Mouse (Mus musculus) testis, adult 2 months (tissue): Measurements from ENCODE around the gene Rpl6. TPM values are rescaled to one million over a fixed set of nuclear protein-coding genes. Genes with fewer than 3 reads are reported as not detected.
"Not testable (repeated sequence)": the region's sequence is repeated elsewhere in the genome, so short reads cannot be mapped to it uniquely, and the experiment has no call there.

Experiments
- H3K27ac ChIP-seq: fragments of 200-500 bp; 2 replicates; pipeline ENCODE4 v1.5.1; 2012; ENCODE audit warnings: low read depth, low read length; ENCODE audit not compliant: control insufficient read depth, insufficient read depth
- H3K27me3 ChIP-seq: fragments of 200-500 bp; 2 replicates; pipeline ENCODE4 v1.6.1; 2012; ENCODE audit warnings: mild to moderate bottlenecking, low read length, moderate library complexity; ENCODE audit not compliant: control insufficient read depth, insufficient read depth
- H3K36me3 ChIP-seq: fragments of 200-500 bp; 2 replicates; pipeline ENCODE4 v1.6.1; 2012; ENCODE audit warnings: mild to moderate bottlenecking, low read length; ENCODE audit not compliant: control insufficient read depth, insufficient read depth
- H3K4me1 ChIP-seq: fragments of 200-500 bp; 2 replicates; pipeline ENCODE4 v1.6.1; 2012; ENCODE audit warnings: low read length; ENCODE audit not compliant: control insufficient read depth, insufficient read depth
- H3K4me3 ChIP-seq: fragments of 200-500 bp; 2 replicates; pipeline ENCODE4 v1.5.1; 2012; ENCODE audit warnings: low read depth, mild to moderate bottlenecking, low read length, moderate library complexity, mixed read lengths; ENCODE audit not compliant: control insufficient read depth
- CTCF ChIP-seq: fragments of 200-500 bp; IDR thresholded peaks from 2 replicates; pipeline ENCODE4 v1.5.1; 2012; ENCODE audit warnings: low read depth, mild to moderate bottlenecking, inconsistent platforms, low read length, moderate library complexity; ENCODE audit not compliant: control insufficient read depth, insufficient read depth, insufficient replicate concordance
- POLR2A ChIP-seq: fragments of 200-500 bp; IDR thresholded peaks from 2 replicates; pipeline ENCODE4 v1.6.1; 2012; ENCODE audit warnings: low read depth, mild to moderate bottlenecking, inconsistent platforms, low read length, moderate library complexity; ENCODE audit not compliant: control insufficient read depth
- polyA plus RNA-seq: library from polyadenylated mRNA; depleted of rRNA; stranded (reverse); fragments of >200 nt; gene quantifications from 2 replicates; pipeline ENCODE4 v1.2.3, GENCODE M21; 2012

Rpl6 gene
- polyA plus RNA-seq, 1 experiment = 84.3 TPM

DNA sequence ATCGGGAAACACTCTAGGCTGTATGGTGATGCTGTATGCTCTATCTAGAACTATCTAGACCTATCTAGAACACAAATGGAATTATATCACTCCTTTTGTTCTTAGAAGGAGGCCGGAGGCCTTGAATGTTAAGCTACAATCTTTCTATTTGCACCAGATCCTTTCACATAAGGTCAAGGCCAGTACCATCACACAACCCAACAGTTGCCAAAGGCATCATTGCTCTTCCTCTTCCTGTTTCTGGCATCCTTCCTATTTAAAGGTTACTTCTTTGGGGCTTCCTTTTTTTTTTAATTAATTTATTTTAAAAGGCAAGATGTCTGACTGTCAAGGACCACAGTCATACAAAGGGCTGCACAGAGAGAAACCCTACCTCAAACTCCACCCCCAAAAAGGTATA is 6.9 kb upstream of the Rpl6 start:
- Histone ChIP-seq H3K27ac (no peak overlapping the region), H3K4me1 (no peaks in the 10 kb centered on the region), H3K4me3 (no peak overlapping the region), H3K36me3 (no peaks in the 10 kb centered on the region), H3K27me3 (no peaks in the 10 kb centered on the region)
- TF ChIP-seq CTCF = no peak
- TF ChIP-seq POLR2A = no peak

DNA sequence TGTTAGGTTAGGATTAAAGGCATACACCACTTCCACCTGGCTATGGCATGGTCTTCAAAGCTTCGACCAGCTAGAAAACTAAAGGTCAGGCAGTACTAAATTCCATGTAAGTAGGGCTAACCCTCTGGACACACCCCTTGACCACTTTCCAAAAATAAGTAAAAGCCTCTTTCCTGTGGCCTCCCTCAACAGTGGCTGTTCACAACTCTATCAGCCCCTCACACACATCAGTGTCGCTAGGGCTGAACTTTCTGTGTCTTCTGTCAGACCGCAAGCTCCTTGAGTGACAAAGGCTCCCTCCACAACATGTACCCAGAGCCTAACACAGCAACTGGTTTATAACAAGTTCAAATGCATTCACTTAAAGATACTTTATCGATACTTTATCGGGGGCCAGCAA is 5.9 kb upstream of the Rpl6 start:
- TF ChIP-seq CTCF (no peak), POLR2A (no peak)
- Histone ChIP-seq H3K4me3 (no peak overlapping the region), H3K4me1 (no peaks in the 10 kb centered on the region), H3K36me3 (no peaks in the 10 kb centered on the region), H3K27me3 (no peaks in the 10 kb centered on the region), H3K27ac (no peak overlapping the region)

- TF ChIP-seq POLR2A (no peak), CTCF (no peak)
- H3K4me1 ChIP-seq = peaks cover 5% of the 10 kb centered on the region; the same call in 1 of the 2 replicates
- no peak overlapping the region for H3K4me3 ChIP-seq
- no peaks in the 10 kb centered on the region for H3K27me3 ChIP-seq
- H3K36me3 ChIP-seq = no peaks in the 10 kb centered on the region
- no peak overlapping the region for H3K27ac ChIP-seq
Observed at GRCm38 (mm10) chr5:121201739-121202138, 2.5 kb upstream of the Rpl6 start.

- no peaks in the 10 kb centered on the region for H3K36me3 ChIP-seq
- TF ChIP-seq POLR2A (no peak), CTCF (no peak)
- H3K4me3 ChIP-seq = no peak overlapping the region
- H3K4me1 ChIP-seq = peaks cover 5% of the 10 kb centered on the region; the same call in 1 of the 2 replicates
- no peak overlapping the region for H3K27ac ChIP-seq
- H3K27me3 ChIP-seq = no peaks in the 10 kb centered on the region
Observed at GRCm38 (mm10) chr5:121202467-121202866, 1.8 kb upstream of the Rpl6 start.

GRCm38 (mm10) chr5:121205537-121206130 is 1.4 kb downstream of the Rpl6 start:
- not testable (repeated sequence) for H3K27ac ChIP-seq, H3K27me3 ChIP-seq, H3K4me1 ChIP-seq, H3K36me3 ChIP-seq, H3K4me3 ChIP-seq

GRCm38 (mm10) chr5:121206540-121206939 is 2.3 kb downstream of the Rpl6 start:
- H3K27me3 ChIP-seq = no peaks in the 10 kb centered on the region

DNA sequence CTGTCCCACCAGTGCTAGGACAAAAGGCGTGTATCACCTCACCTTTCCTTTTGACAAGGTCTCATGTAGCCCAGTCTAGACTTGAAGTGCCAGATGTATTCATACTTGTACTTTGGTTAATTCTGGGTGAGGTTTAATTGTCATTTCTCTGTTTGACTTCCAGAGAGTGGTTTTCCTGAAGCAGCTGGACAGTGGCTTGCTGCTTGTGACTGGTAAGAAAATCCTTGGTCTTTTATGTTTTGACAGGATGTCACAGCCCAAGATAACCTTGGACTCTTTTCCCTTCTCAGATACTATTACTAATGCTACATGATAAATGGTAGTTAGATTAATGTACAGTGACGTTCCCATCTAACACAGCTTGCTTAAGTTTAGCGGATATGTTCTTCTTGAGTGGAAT is 2.7 kb downstream of the Rpl6 start:
- H3K27ac ChIP-seq = no peak overlapping the region

More at GRCm38 (mm10) chr5:121206540-121206939, 2.3 kb downstream of the Rpl6 start:
- Histone ChIP-seq H3K27ac (no peak overlapping the region), H3K4me1 (peaks cover 5% of the 10 kb centered on the region; the same call in 1 of the 2 replicates), H3K4me3 (no peak overlapping the region), H3K36me3 (no peaks in the 10 kb centered on the region; the same call in none of the 2 replicates)
- TF ChIP-seq POLR2A (no peak), CTCF (no peak)

More for the DNA sequence above, 2.7 kb downstream of the Rpl6 start:
- no peaks in the 10 kb centered on the region for H3K27me3 ChIP-seq
- peaks cover 5% of the 10 kb centered on the region; the same call in 1 of the 2 replicates for H3K4me1 ChIP-seq
- no peak overlapping the region for H3K4me3 ChIP-seq
- TF ChIP-seq CTCF (no peak), POLR2A (no peak)
- no peaks in the 10 kb centered on the region; the same call in none of the 2 replicates for H3K36me3 ChIP-seq
